ENCODE assay signal across 27 mouse cellular contexts in the genomic region with DNA sequence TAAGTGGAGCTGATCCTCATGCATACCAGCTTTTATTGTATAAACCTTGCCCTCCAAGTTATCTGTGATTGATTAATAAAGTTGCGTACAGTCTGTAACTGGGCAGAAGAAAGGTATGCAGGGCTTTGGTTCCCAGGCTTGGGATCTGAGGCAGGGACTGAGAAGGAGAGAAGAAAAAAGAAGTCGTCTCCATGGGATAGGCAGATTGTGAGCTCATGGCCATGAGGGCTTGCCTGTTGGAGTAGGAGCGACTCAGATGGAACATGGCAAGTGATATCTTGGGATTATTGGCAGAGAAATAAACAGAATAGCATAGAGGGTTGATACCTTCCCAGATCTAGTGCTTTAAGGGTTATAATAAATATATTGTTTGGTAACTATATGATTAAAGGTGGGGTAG.
"Had no signal": no experiment of that assay in that cellular context is flagged by ENCODE, and none has a peak within 500 bp of the region (broad histone marks: within the 10 kb centered on the region; RNA-seq: fewer than 3 reads in every experiment).

No protein-coding gene starts in this region.

- H3K4me1 ChIP-seq: embryonic facial prominence, embryonic 10.5 days; embryonic facial prominence, embryonic 12.5 days; embryonic facial prominence, embryonic 13.5 days; embryonic facial prominence, embryonic 15.5 days; forebrain, embryonic 10.5 days; forebrain, embryonic 12.5 days; forebrain, embryonic 13.5 days; forebrain, embryonic 15.5 days had no signal

- H3K4me2 ChIP-seq: embryonic facial prominence, embryonic 12.5 days; embryonic facial prominence, embryonic 13.5 days; embryonic facial prominence, embryonic 15.5 days; forebrain, embryonic 12.5 days; forebrain, embryonic 13.5 days; forebrain, embryonic 15.5 days had no signal

- DNase-seq: cerebellum, adult 2 months; cerebellum, adult 8-10 months; cerebellum, adult 9-10 months; cerebellum, adult 9-11 months; cerebellum, postnatal 10 days; cerebellum, postnatal 14 days; cerebellum, postnatal 25 days; cerebellum, postnatal 36 days; embryo, embryonic 11 days; forebrain, postnatal 0 days; gastrocnemius, adult 2 months; gastrocnemius, postnatal 10 days; gastrocnemius, postnatal 14 days; gastrocnemius, postnatal 25 days; gastrocnemius, postnatal 36 days; heart, adult 18-20 months had no signal

- ATAC-seq: forebrain, embryonic 13.5 days; forebrain, embryonic 14.5 days; forebrain, embryonic 15.5 days; forebrain, embryonic 16.5 days; forebrain, postnatal 0 days had no signal

- H3K9ac ChIP-seq: embryonic facial prominence, embryonic 12.5 days; embryonic facial prominence, embryonic 13.5 days; embryonic facial prominence, embryonic 15.5 days; forebrain, embryonic 12.5 days; forebrain, embryonic 13.5 days; forebrain, embryonic 15.5 days; forebrain, postnatal 0 days had no signal

- H3K27me3 ChIP-seq: embryonic facial prominence, embryonic 12.5 days; embryonic facial prominence, embryonic 13.5 days; embryonic facial prominence, embryonic 15.5 days; forebrain, embryonic 12.5 days; forebrain, embryonic 13.5 days; forebrain, embryonic 15.5 days had no signal

- H3K9me3 ChIP-seq: embryonic facial prominence, embryonic 12.5 days; embryonic facial prominence, embryonic 13.5 days; embryonic facial prominence, embryonic 15.5 days; forebrain, embryonic 13.5 days; forebrain, embryonic 15.5 days had no signal

- H3K36me3 ChIP-seq: embryonic facial prominence, embryonic 10.5 days; embryonic facial prominence, embryonic 12.5 days; embryonic facial prominence, embryonic 13.5 days; embryonic facial prominence, embryonic 15.5 days; forebrain, embryonic 10.5 days; forebrain, embryonic 12.5 days; forebrain, embryonic 15.5 days had no signal

- H3K27ac ChIP-seq: embryonic facial prominence, embryonic 10.5 days; embryonic facial prominence, embryonic 12.5 days; embryonic facial prominence, embryonic 13.5 days; embryonic facial prominence, embryonic 15.5 days; forebrain, embryonic 10.5 days; forebrain, embryonic 12.5 days; forebrain, embryonic 13.5 days; forebrain, embryonic 15.5 days; gastrocnemius, adult 2 months had no signal

- H3K4me3 ChIP-seq: embryonic facial prominence, embryonic 10.5 days; embryonic facial prominence, embryonic 12.5 days; embryonic facial prominence, embryonic 13.5 days; embryonic facial prominence, embryonic 15.5 days; erythroblast, embryonic 14.5 days; forebrain, embryonic 10.5 days; forebrain, embryonic 12.5 days; forebrain, embryonic 13.5 days; forebrain, embryonic 15.5 days; gastrocnemius, adult 2 months had no signal
